Mouse (Mus musculus): ENCODE data around the gene Calu.

Gene Calu

GRCm38 (mm10) chr6:29420596-29420995, 72.7 kb downstream of the Calu start:
- DNase-seq (ENCODE audit: low spot score): no peak

- DNase-seq (ENCODE audit: low spot score): no peak
These were observed 77.2 kb downstream of the Calu start for GRCm38 (mm10) chr6:29425118-29425517.

- DNase-seq (ENCODE audit: low spot score): no peak
These were observed 78.5 kb downstream of the Calu start for GRCm38 (mm10) chr6:29426331-29426730.

Data from spleen, adult 12 weeks (tissue).